Mouse (Mus musculus) embryonic facial prominence, embryonic 14.5 days (tissue): ENCODE results near the gene Gm3409. TPM values are rescaled to one million over a fixed set of nuclear protein-coding genes. Genes with fewer than 3 reads are reported as not detected.

Source experiments
- polyA plus RNA-seq: library from polyadenylated mRNA; unstranded; fragments of >200 nt; fragmentation: Nextera tagmentation; extraction: Ambion mirVana; gene quantifications from 2 replicates; pipeline ENCODE4 v1.2.1, GENCODE M21; 2014

Gm3409 gene
- polyA plus RNA-seq, 1 experiment from 2014 or later: not detected

Other genes starting within 250 kb of the Gm3409 start
- gene Wasf3, start 152.7 kb upstream of the Gm3409 start, polyA plus RNA-seq: 1.6 and 1.7 TPM in 2 replicates
- not detected in 2 replicates for gene Gm6408, start 55.7 kb upstream of the Gm3409 start, polyA plus RNA-seq
- not detected in 2 replicates for gene Gm6370, start 46.3 kb upstream of the Gm3409 start, polyA plus RNA-seq
- gene 4930449I24Rik, start 35.2 kb upstream of the Gm3409 start, polyA plus RNA-seq: not detected in 2 replicates
- gene Gm3402, start 23.5 kb upstream of the Gm3409 start, polyA plus RNA-seq: not detected in 2 replicates
- not detected in 2 replicates for gene Gm3404, start 11.8 kb upstream of the Gm3409 start, polyA plus RNA-seq
- gene Gm3415, start 18.5 kb downstream of the Gm3409 start, polyA plus RNA-seq: not detected in 2 replicates
- gene Gpr12, start 47.6 kb downstream of the Gm3409 start, polyA plus RNA-seq: 0.26 TPM in 1 of 2 replicates, not detected in the other